Mouse (Mus musculus): Measurements from ENCODE around the gene D630039A03Rik.

DNA sequence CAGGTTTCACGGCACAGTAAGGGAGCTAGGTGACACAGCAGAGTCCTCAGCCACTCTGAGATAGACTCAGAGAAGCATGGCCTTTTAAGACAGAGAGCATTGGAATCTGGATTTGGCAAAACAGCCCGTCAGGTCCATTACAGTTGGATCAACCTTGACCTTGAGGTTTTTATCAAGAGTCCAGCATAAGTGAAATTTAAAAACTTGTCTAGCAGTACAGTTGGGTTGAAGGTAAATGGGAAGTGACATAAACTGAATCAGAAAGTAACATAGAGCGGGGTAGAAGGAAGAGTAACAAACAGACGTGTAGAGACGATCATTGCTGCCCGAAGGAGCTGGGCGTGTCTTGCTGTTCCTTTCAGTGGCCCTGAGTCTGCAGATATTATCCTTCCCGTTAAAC, 43.0 kb upstream of the D630039A03Rik start:
- no peak for TF ChIP-seq EP300 (IDR thresholded peaks at IDR 0.05)
- TF ChIP-seq CTCF (IDR thresholded peaks at IDR 0.05) = no peak

Data from lung, postnatal 0 days (tissue).